Mouse (Mus musculus) CH12.LX (cell line): ENCODE measurements at regions not wholly inside any gene's neighbourhood (a gene's known extent, or its start where the extent isn't known, plus 50 kb on each side); places are given as distances from the start of the nearest gene placed in this dataset.

Experiments used
- DNase-seq: peaks from one replicate; pipeline ENCODE4 v3.0.0-alpha.2; 2013; ENCODE audit errors: extremely low read depth
- H3K27ac ChIP-seq: 2 replicates; pipeline ENCODE4 v1.5.1; 2012; ENCODE audit warnings: low read depth, mild to moderate bottlenecking, control low read depth, moderate library complexity; ENCODE audit not compliant: insufficient read depth
- H3K27me3 ChIP-seq: replicated peaks from 2 replicates; pipeline ENCODE3; 2012; ENCODE audit warnings: inconsistent platforms
- H3K36me3 ChIP-seq, 2 experiments: replicated peaks in 1 of 2; 2 replicates each; pipeline versions ENCODE3 to v1.6.1; 2012; ENCODE audit warnings: inconsistent platforms in 1 of 2, low read length in 1 of 2, mild to moderate bottlenecking in 1 of 2, mixed read lengths in 1 of 2, moderate library complexity in 1 of 2; ENCODE audit not compliant: control insufficient read depth in 1 of 2, insufficient read depth in 1 of 2
- H3K4me1 ChIP-seq, 2 experiments: 2 replicates each; pipeline ENCODE4 v1.6.1; 2012; ENCODE audit warnings: inconsistent platforms in 1 of 2, moderate library complexity in 1 of 2; ENCODE audit not compliant: insufficient read depth in 2 of 2, control insufficient read depth in 1 of 2
- H3K4me2 ChIP-seq: 2 replicates; pipeline ENCODE4 v1.6.1; 2012; ENCODE audit warnings: low read depth, mild to moderate bottlenecking, control low read depth; ENCODE audit not compliant: poor library complexity, insufficient read depth, severe bottlenecking
- H3K4me3 ChIP-seq, 3 experiments: fragments of 150-350 bp in 1 of 3; sonication (generic) in 1 of 3; replicated peaks in 1 of 3; 2 replicates each; pipeline versions ENCODE3 to v1.5.1; 2011 to 2012; ENCODE audit warnings: low read depth in 2 of 3, low read length in 2 of 3, mild to moderate bottlenecking in 2 of 3, moderate library complexity in 2 of 3, control low read depth in 1 of 3, improper control_type of control experiment in 1 of 3, inconsistent platforms in 1 of 3, mixed read lengths in 1 of 3; ENCODE audit not compliant: poor library complexity in 1 of 3
- H3K79me2 ChIP-seq: replicated peaks from 2 replicates; pipeline ENCODE4 v1.6.1; 2012; ENCODE audit warnings: mild to moderate bottlenecking, moderate library complexity; ENCODE audit not compliant: control insufficient read depth, poor library complexity, insufficient read depth, severe bottlenecking; ENCODE audit errors: extremely low read depth
- H3K9ac ChIP-seq: 2 replicates; pipeline ENCODE4 v1.6.1; 2012; ENCODE audit warnings: low read depth, mild to moderate bottlenecking, control low read depth, moderate library complexity; ENCODE audit not compliant: insufficient read depth
- H3K9me3 ChIP-seq: replicated peaks from 2 replicates; pipeline ENCODE3; 2012; ENCODE audit warnings: low read length, inconsistent platforms, mixed read lengths
- CHD1 ChIP-seq: IDR thresholded peaks from 2 replicates; pipeline ENCODE4 v1.6.1; 2012; ENCODE audit warnings: low read depth, low read length, improper control_type of control experiment, inconsistent platforms
- CHD2 ChIP-seq: IDR thresholded peaks from 2 replicates; pipeline ENCODE4 v1.6.1; 2011; ENCODE audit warnings: low read length, improper control_type of control experiment
- E2F4 ChIP-seq: IDR thresholded peaks from 2 replicates; pipeline ENCODE4 v1.6.1; 2011; ENCODE audit warnings: low read depth, low read length, improper control_type of control experiment; ENCODE audit not compliant: insufficient replicate concordance
- EP300 ChIP-seq: IDR thresholded peaks from 2 replicates; pipeline ENCODE4 v1.6.1; 2011; ENCODE audit warnings: low read length, improper control_type of control experiment
- ETS1 ChIP-seq: conservative IDR thresholded peaks from 2 replicates; pipeline ENCODE4 v1.6.1; 2012; ENCODE audit warnings: low read depth, mild to moderate bottlenecking, inconsistent platforms, low read length, improper control_type of control experiment, moderate library complexity
- HCFC1 ChIP-seq: IDR thresholded peaks from 2 replicates; pipeline ENCODE4 v1.6.1; 2012; ENCODE audit warnings: low read depth, mild to moderate bottlenecking, inconsistent platforms, low read length, improper control_type of control experiment
- JUND ChIP-seq: conservative IDR thresholded peaks from 2 replicates; pipeline ENCODE4 v1.6.1; 2011; ENCODE audit warnings: low read depth, low read length, improper control_type of control experiment
- KAT2A ChIP-seq: IDR thresholded peaks from 2 replicates; pipeline ENCODE4 v1.6.1; 2012; ENCODE audit warnings: low read length, improper control_type of control experiment, inconsistent platforms; ENCODE audit not compliant: insufficient replicate concordance
- MAFK ChIP-seq: IDR thresholded peaks from 2 replicates; pipeline ENCODE4 v1.6.1; 2011; ENCODE audit warnings: low read length, improper control_type of control experiment; ENCODE audit not compliant: insufficient replicate concordance
- MEF2A ChIP-seq: IDR thresholded peaks from 2 replicates; pipeline ENCODE4 v1.6.1; 2014; ENCODE audit warnings: low read depth, mild to moderate bottlenecking, inconsistent platforms, low read length, improper control_type of control experiment, borderline replicate concordance
- MXI1 ChIP-seq: IDR thresholded peaks from 2 replicates; pipeline ENCODE4 v1.6.1; 2011; ENCODE audit warnings: mild to moderate bottlenecking, low read depth, low read length, improper control_type of control experiment
- NRF1 ChIP-seq: IDR thresholded peaks from 2 replicates; pipeline ENCODE4 v1.6.1; 2014; ENCODE audit warnings: low read depth, mild to moderate bottlenecking, inconsistent platforms, low read length, improper control_type of control experiment, moderate library complexity
- PAX5 ChIP-seq: IDR thresholded peaks from 2 replicates; pipeline ENCODE4 v1.6.1; 2012; ENCODE audit warnings: low read length, inconsistent platforms, mixed read lengths
- POLR2A ChIP-seq: IDR thresholded peaks from 2 replicates; pipeline ENCODE4 v1.6.1; 2011; ENCODE audit warnings: low read depth, mild to moderate bottlenecking, improper control_type of control experiment, low read length
- POLR2AphosphoS2 ChIP-seq: IDR thresholded peaks from 2 replicates; pipeline ENCODE4 v1.6.1; 2011; ENCODE audit warnings: low read depth, low read length, improper control_type of control experiment
- RAD21 ChIP-seq: IDR thresholded peaks from 2 replicates; pipeline ENCODE4 v1.6.1; 2011; ENCODE audit warnings: low read depth, mild to moderate bottlenecking, low read length, improper control_type of control experiment, moderate library complexity
- RCOR1 ChIP-seq: conservative IDR thresholded peaks from 2 replicates; pipeline ENCODE4 v1.6.1; 2012; ENCODE audit warnings: low read depth, mild to moderate bottlenecking, inconsistent platforms, low read length, improper control_type of control experiment
- USF2 ChIP-seq: conservative IDR thresholded peaks from 2 replicates; pipeline ENCODE4 v1.6.1; 2011; ENCODE audit warnings: low read depth, low read length, improper control_type of control experiment
- ZC3H11A ChIP-seq: IDR thresholded peaks from 2 replicates; pipeline ENCODE4 v1.6.1; 2012; ENCODE audit warnings: low read depth, mild to moderate bottlenecking, inconsistent platforms, low read length, improper control_type of control experiment
- dilution Hi-C: fragments of 300-500 bp; cut with MboI; formaldehyde crosslinking; loops from 2 replicates; pipeline ENCODE4 v1.14.3; 2020; ENCODE audit warnings: low sequenced_read_pairs; ENCODE audit not compliant: extremely low pct_unique_long_range_greater_than_20kb, extremely low pct_ligation_motif_present
- in situ Hi-C: fragments of 300-500 bp; cut with MboI; formaldehyde crosslinking; loops from 3 replicates; pipeline ENCODE4 v1.14.3; 2019; ENCODE audit warnings: low sequenced_read_pairs, low pct_ligation_motif_present, low pct_unique_long_range_greater_than_20kb, mixed read lengths

DNA sequence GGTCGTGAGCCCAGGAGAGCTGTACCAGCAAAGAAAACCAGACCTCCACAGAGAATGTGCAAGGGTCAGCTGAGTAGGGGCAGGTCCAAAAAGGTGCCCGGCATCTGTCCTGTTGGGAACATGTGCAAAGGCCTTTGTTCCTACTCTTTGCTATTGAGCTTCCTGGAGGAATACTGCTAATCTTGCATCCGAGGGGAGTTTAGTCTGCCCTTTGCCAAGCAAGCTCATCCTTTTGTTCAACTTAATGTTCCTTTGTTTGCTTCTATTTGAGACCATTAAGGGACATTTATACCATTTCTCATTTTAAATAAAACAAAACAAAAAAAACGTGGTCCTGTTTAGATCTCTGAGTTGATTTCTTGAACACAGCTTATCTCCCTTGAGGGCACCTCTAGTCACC, 166.6 kb downstream of the Dact1 start:
- Histone ChIP-seq H3K9me3 (no peaks in the 10 kb centered on the region), H3K79me2 (no peaks in the 10 kb centered on the region), H3K4me1 (no peaks in the 10 kb centered on the region), H3K9ac (no peak overlapping the region), H3K27me3 (no peaks in the 10 kb centered on the region), H3K36me3 (no peaks in the 10 kb centered on the region), H3K27ac (no peak overlapping the region), H3K4me3 (no peak overlapping the region), H3K4me2 (no peak overlapping the region)
- in situ Hi-C loops (no loop called here), dilution Hi-C loops (no loop called here)
- TF ChIP-seq RCOR1 (no peak), MAFK (no peak), MXI1 (no peak), RAD21 (no peak), USF2 (no peak), POLR2A (no peak), MEF2A (no peak), PAX5 (no peak), POLR2AphosphoS2 (no peak), ZC3H11A (no peak), EP300 (no peak), HCFC1 (no peak), CHD2 (no peak), JUND (no peak), CHD1 (no peak)
- DNase-seq: no peak

GRCm38 (mm10) chr12:71477691-71478090, 168.0 kb downstream of the Dact1 start:
- in situ Hi-C loops: no loop called here
- Histone ChIP-seq H3K9ac (no peak overlapping the region), H3K27ac (no peak overlapping the region), H3K36me3 (no peaks in the 10 kb centered on the region), H3K79me2 (no peaks in the 10 kb centered on the region), H3K27me3 (no peaks in the 10 kb centered on the region), H3K9me3 (no peaks in the 10 kb centered on the region), H3K4me1 (no peaks in the 10 kb centered on the region), H3K4me3 (no peak overlapping the region), H3K4me2 (no peak overlapping the region)
- no peak for TF ChIP-seq NRF1
- TF ChIP-seq MEF2A: no peak
- no peak for TF ChIP-seq KAT2A
- no peak for TF ChIP-seq MAFK
- no peak for TF ChIP-seq E2F4
- TF ChIP-seq ETS1: no peak
- no peak for DNase-seq
- dilution Hi-C loops: no loop called here
